Comparison of ENCODE assay signal across 18 mouse cellular contexts in genomic region chr2:24638102-24638954, GRCm38 (mm10).
DNase-seq lines count a peak whose midpoint lies in the region; ATAC-seq and TF ChIP-seq lines count a peak whose summit lies in the region.
"Had no signal": no experiment of that assay in that cellular context is flagged by ENCODE, and none has a peak within 500 bp of the region (broad histone marks: within the 10 kb centered on the region; RNA-seq: fewer than 3 reads in every experiment).

No protein-coding gene starts in this region.

- WGBS in kidney, postnatal 0 days, result 64% methylated on average over 14 of the region's 14 CpGs
- 58% methylated on average over 14 of the region's 14 CpGs for WGBS in forebrain, embryonic 13.5 days
- 58% methylated on average over 14 of the region's 14 CpGs for whole genome bisulfite sequencing in olfactory bulb, adult 2 months

- H3K36me3 ChIP-seq in kidney, postnatal 0 days (ENCODE audit: insufficient read depth, low read length), result no peaks in the 10 kb centered on the region
- H3K36me3 ChIP-seq in forebrain, embryonic 13.5 days (ENCODE audit: poor library complexity, severe bottlenecking), result peaks cover 15% of the 10 kb centered on the region

- DNase-seq in kidney, postnatal 0 days (ENCODE audit: low spot score), result peak; percentile 40
- no peak for DNase-seq in kidney, postnatal 14 days
- DNase-seq in mesoderm, embryonic 11.5 days (ENCODE audit: low read depth, low spot score), result peak; percentile 68
- no peak for DNase-seq in yolk sac, embryonic 10.5 days (ENCODE audit: low spot score)
- no peak for DNase-seq in lung, postnatal 14 days
- DNase-seq in layer of hippocampus, postnatal 10 days (ENCODE audit: low spot score in 2 of 2), result no peak
- DNase-seq: adrenal gland, postnatal 10 days; cerebellum, adult 18-20 months; gastrocnemius, postnatal 36 days; heart, postnatal 14 days; kidney, postnatal 10 days; liver; thymus, postnatal 25 days had no signal

- H3K9me3 ChIP-seq in kidney, postnatal 0 days (replicated peaks; ENCODE audit: low read length), result no peaks in the 10 kb centered on the region
- no peaks in the 10 kb centered on the region for H3K9me3 ChIP-seq in forebrain, embryonic 13.5 days (replicated peaks)

- no peak overlapping the region for H3K27ac ChIP-seq in kidney, postnatal 0 days
- H3K27ac ChIP-seq in forebrain, embryonic 13.5 days, result no peak overlapping the region
- 0 out of 2 replicates have a peak overlapping the region, but pooled peaks have one; percentile 10 for H3K27ac ChIP-seq in olfactory bulb, adult 2 months (ENCODE audit: insufficient read depth, low read depth, low read length)
- H3K27ac ChIP-seq: macrophage had no signal

- TF ChIP-seq POLR2A in olfactory bulb, adult 2 months (IDR thresholded peaks at IDR 0.05; ENCODE audit: insufficient read depth, low read depth, low read length), result no peak

- H3K4me1 ChIP-seq in kidney, postnatal 0 days (replicated peaks; ENCODE audit: insufficient read depth, low read length), result no peaks in the 10 kb centered on the region
- H3K4me1 ChIP-seq in forebrain, embryonic 13.5 days, result peaks cover 16% of the 10 kb centered on the region
- peaks cover 7% of the 10 kb centered on the region for H3K4me1 ChIP-seq in olfactory bulb, adult 2 months (ENCODE audit: control insufficient read depth, insufficient read depth, low read length)

- no peak overlapping the region for H3K4me2 ChIP-seq in kidney, postnatal 0 days (ENCODE audit: low read length)
- H3K4me2 ChIP-seq in forebrain, embryonic 13.5 days, result no peak overlapping the region

- H3K9ac ChIP-seq in kidney, postnatal 0 days (ENCODE audit: low read depth, low read length), result no peak overlapping the region
- H3K9ac ChIP-seq in forebrain, embryonic 13.5 days, result no peak overlapping the region

- TF ChIP-seq CTCF in kidney, postnatal 0 days (IDR thresholded peaks at IDR 0.05; ENCODE audit: low read depth), result no peak
- TF ChIP-seq CTCF in olfactory bulb, adult 2 months (IDR thresholded peaks at IDR 0.05; ENCODE audit: insufficient read depth, low read depth, low read length), result no peak

- H3K4me3 ChIP-seq in kidney, postnatal 0 days (replicated peaks; ENCODE audit: low read depth, low read length), result no peak overlapping the region
- no peak overlapping the region for H3K4me3 ChIP-seq in forebrain, embryonic 13.5 days
- H3K4me3 ChIP-seq in olfactory bulb, adult 2 months (ENCODE audit: insufficient read depth, low read depth, low read length), result no peak overlapping the region

- no peak for ATAC-seq in kidney, postnatal 0 days (replicated peaks; ENCODE audit: low FRiP score, low read depth)
- ATAC-seq in forebrain, embryonic 13.5 days, result peak; percentile 45
- ATAC-seq: CD4-positive, CD25-positive, alpha-beta regulatory T cell, adult 4 months; Patski had no signal

- H3K27me3 ChIP-seq in kidney, postnatal 0 days (ENCODE audit: insufficient read depth, low read length), result no peaks in the 10 kb centered on the region
- H3K27me3 ChIP-seq in forebrain, embryonic 13.5 days, result no peaks in the 10 kb centered on the region

Comparison
In these comparisons a context has a peak if more than half of its experiments do, and no peak if none do; other contexts are left out.
1. DNase-seq: peak in kidney, postnatal 0 days (single experiment) and mesoderm, embryonic 11.5 days (single experiment); none in kidney, postnatal 14 days (single experiment), yolk sac, embryonic 10.5 days (single experiment), lung, postnatal 14 days (single experiment) and layer of hippocampus, postnatal 10 days (0 of 2).